Mouse (Mus musculus) liver, adult 2 months (tissue): ENCODE measurements at regions not wholly inside any gene's neighbourhood (a gene's known extent, or its start where the extent isn't known, plus 50 kb on each side); places are given as distances from the start of the nearest gene placed in this dataset.

Experiments used
- DNase-seq: peaks from one replicate; pipeline ENCODE4 v3.0.0-alpha.2; 2011; ENCODE audit warnings: low read depth, low spot score; ENCODE audit errors: extremely low read depth
- H3K27ac ChIP-seq: fragments of 200-500 bp; replicated peaks from 2 replicates; pipeline ENCODE4 v1.5.1; 2012; ENCODE audit warnings: low read depth, mild to moderate bottlenecking, control low read depth, inconsistent platforms, low read length; ENCODE audit not compliant: insufficient read depth
- H3K27me3 ChIP-seq: fragments of 200-500 bp; 2 replicates; pipeline ENCODE4 v1.6.1; 2012; ENCODE audit warnings: mild to moderate bottlenecking, moderate library complexity, low read length, inconsistent platforms; ENCODE audit not compliant: control insufficient read depth, insufficient read depth
- H3K36me3 ChIP-seq: fragments of 200-500 bp; 2 replicates; pipeline ENCODE4 v1.6.1; 2012; ENCODE audit warnings: low read length, inconsistent platforms; ENCODE audit not compliant: control insufficient read depth, insufficient read depth
- H3K4me1 ChIP-seq: fragments of 200-500 bp; 2 replicates; pipeline ENCODE4 v1.6.1; 2011; ENCODE audit warnings: low read length; ENCODE audit not compliant: control insufficient read depth, insufficient read depth
- H3K4me3 ChIP-seq: fragments of 200-500 bp; 2 replicates; pipeline ENCODE4 v1.5.1; 2011; ENCODE audit warnings: low read depth, mild to moderate bottlenecking, control low read depth, low read length, moderate library complexity; ENCODE audit not compliant: insufficient read depth
- H3K79me2 ChIP-seq: fragments of 200-500 bp; 2 replicates; pipeline ENCODE4 v1.6.1; 2012; ENCODE audit warnings: inconsistent platforms, mild to moderate bottlenecking, low read length, moderate library complexity; ENCODE audit not compliant: control insufficient read depth, insufficient read depth
- H3K9ac ChIP-seq: fragments of 200-500 bp; 2 replicates; pipeline ENCODE4 v1.6.1; 2012; ENCODE audit warnings: low read depth, mild to moderate bottlenecking, control low read depth, inconsistent platforms, low read length
- CTCF ChIP-seq: fragments of 200-500 bp; IDR thresholded peaks from 2 replicates; pipeline ENCODE4 v1.5.1; 2011; ENCODE audit warnings: low read depth, low read length, control low read depth
- POLR2A ChIP-seq: fragments of 200-500 bp; IDR thresholded peaks from 2 replicates; pipeline ENCODE4 v1.6.1; 2011; ENCODE audit warnings: low read length, control low read depth; ENCODE audit not compliant: insufficient read depth; ENCODE audit errors: extremely low read depth
- whole genome bisulfite sequencing: fragments of 180-500 bp; shearing (Covaris S2); methylation state at CpG from one replicate; pipeline ENCODE4 v1.1.7; 2018; 5-methylcytosine and 5-hydroxymethylcytosine counted together

DNA sequence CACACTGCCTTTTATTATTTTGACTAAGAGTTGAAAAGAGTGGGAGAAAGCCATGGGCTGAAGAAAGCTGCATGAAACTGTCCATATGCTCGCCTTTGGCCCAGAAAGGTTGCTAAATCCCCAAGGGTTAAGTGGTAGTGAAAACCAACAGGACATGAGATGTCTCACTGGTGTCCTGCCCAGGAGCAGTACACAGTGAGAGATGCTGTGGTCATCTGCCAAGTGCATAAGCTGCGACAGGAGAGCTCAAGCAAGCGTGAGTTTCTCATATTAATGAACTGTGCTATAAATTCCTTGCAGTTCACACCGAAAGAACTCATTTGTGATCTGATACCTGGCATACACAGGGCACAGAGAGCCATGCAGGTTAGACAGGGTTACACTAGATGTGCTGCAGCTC is 380.0 kb downstream of the Gria2 start:
- TF ChIP-seq POLR2A (no peak), CTCF (no peak)
- H3K4me1 ChIP-seq: no peaks in the 10 kb centered on the region
- H3K9ac ChIP-seq: no peak overlapping the region
- 79% methylated on average over 4 of the region's 4 CpGs for WGBS
- DNase-seq: no peak
- H3K27ac ChIP-seq: no peak overlapping the region
- H3K79me2 ChIP-seq: no peaks in the 10 kb centered on the region
- no peaks in the 10 kb centered on the region for H3K36me3 ChIP-seq
- H3K27me3 ChIP-seq: no peaks in the 10 kb centered on the region
- no peak overlapping the region for H3K4me3 ChIP-seq
